Mouse (Mus musculus) testis, adult 2 months (tissue): ENCODE results near the gene Nckap1l. TPM values are rescaled to one million over a fixed set of nuclear protein-coding genes. Genes with fewer than 3 reads are reported as not detected.

ENCODE experiments used
- H3K27ac ChIP-seq: fragments of 200-500 bp; 2 replicates; pipeline ENCODE4 v1.5.1; 2012; ENCODE audit warnings: low read depth, low read length; ENCODE audit not compliant: control insufficient read depth, insufficient read depth
- H3K27me3 ChIP-seq: fragments of 200-500 bp; 2 replicates; pipeline ENCODE4 v1.6.1; 2012; ENCODE audit warnings: mild to moderate bottlenecking, low read length, moderate library complexity; ENCODE audit not compliant: control insufficient read depth, insufficient read depth
- H3K36me3 ChIP-seq: fragments of 200-500 bp; 2 replicates; pipeline ENCODE4 v1.6.1; 2012; ENCODE audit warnings: mild to moderate bottlenecking, low read length; ENCODE audit not compliant: control insufficient read depth, insufficient read depth
- H3K4me1 ChIP-seq: fragments of 200-500 bp; 2 replicates; pipeline ENCODE4 v1.6.1; 2012; ENCODE audit warnings: low read length; ENCODE audit not compliant: control insufficient read depth, insufficient read depth
- H3K4me3 ChIP-seq: fragments of 200-500 bp; 2 replicates; pipeline ENCODE4 v1.5.1; 2012; ENCODE audit warnings: low read depth, mild to moderate bottlenecking, low read length, moderate library complexity, mixed read lengths; ENCODE audit not compliant: control insufficient read depth
- CTCF ChIP-seq: fragments of 200-500 bp; IDR thresholded peaks from 2 replicates; pipeline ENCODE4 v1.5.1; 2012; ENCODE audit warnings: low read depth, mild to moderate bottlenecking, inconsistent platforms, low read length, moderate library complexity; ENCODE audit not compliant: control insufficient read depth, insufficient read depth, insufficient replicate concordance
- POLR2A ChIP-seq: fragments of 200-500 bp; IDR thresholded peaks from 2 replicates; pipeline ENCODE4 v1.6.1; 2012; ENCODE audit warnings: low read depth, mild to moderate bottlenecking, inconsistent platforms, low read length, moderate library complexity; ENCODE audit not compliant: control insufficient read depth
- polyA plus RNA-seq: library from polyadenylated mRNA; depleted of rRNA; stranded (reverse); fragments of >200 nt; gene quantifications from 2 replicates; pipeline ENCODE4 v1.2.3, GENCODE M21; 2012

Nckap1l gene
- polyA plus RNA-seq, 1 experiment = 61.5 TPM

DNA sequence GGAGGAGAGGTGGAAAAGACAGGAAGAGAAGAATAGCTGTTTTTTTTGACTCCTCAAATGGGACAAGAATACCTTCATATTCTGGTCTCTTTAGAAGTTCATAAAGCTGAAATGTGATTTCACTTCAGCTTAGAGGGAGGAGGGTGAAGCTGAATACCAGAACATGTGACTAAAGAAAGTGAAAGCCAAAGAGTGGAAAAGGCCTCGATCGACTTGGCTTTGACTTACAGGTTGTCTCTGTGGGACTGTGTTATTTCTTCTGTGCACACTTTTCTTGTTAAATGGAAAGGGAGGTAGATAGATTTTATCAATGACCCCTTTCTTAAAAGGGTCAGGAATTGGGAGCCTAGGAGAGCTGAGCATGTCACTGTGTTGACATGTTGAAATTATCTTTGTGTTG, 47.6 kb downstream of the Nckap1l start:
- Histone ChIP-seq H3K4me3 (no peak overlapping the region), H3K27ac (no peak overlapping the region), H3K36me3 (no peaks in the 10 kb centered on the region), H3K4me1 (peaks cover 10% of the 10 kb centered on the region), H3K27me3 (no peaks in the 10 kb centered on the region)
- TF ChIP-seq CTCF = no peak
- TF ChIP-seq POLR2A = no peak

- H3K27me3 ChIP-seq = no peaks in the 10 kb centered on the region
- H3K36me3 ChIP-seq = no peaks in the 10 kb centered on the region
- no peak within 1 kb of the TSS for H3K27ac ChIP-seq
- TF ChIP-seq POLR2A = no peak
- H3K4me3 ChIP-seq = peak within 1 kb of the TSS; percentile 62
- peaks cover 10% of the 10 kb centered on the region for H3K4me1 ChIP-seq
Measured at GRCm38 (mm10) chr15:103502435-103503250, 49.0 kb downstream of the Nckap1l start, which contains the start of gene Pde1b. Gene Pde1b, plus strand, starts transcription at chr15:103503034.

DNA sequence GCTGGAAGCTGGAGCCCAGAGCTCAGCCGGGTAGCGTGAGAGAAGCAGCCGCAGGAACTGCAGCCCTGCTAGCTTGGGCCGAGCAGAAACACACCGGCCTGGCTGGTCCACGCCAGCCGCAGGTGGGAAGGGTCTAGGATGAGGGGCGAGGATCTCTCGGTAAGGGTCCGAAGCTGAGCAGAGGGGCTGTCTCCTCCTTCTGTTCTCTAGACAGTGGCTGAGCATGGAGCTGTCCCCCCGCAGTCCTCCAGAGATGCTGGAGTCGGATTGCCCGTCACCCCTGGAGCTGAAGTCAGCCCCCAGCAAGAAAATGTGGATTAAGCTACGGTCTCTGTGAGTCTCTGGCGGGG, 49.6 kb downstream of the Nckap1l start:
- H3K27me3 ChIP-seq = no peaks in the 10 kb centered on the region
- peak overlapping the region; percentile 47 for H3K4me3 ChIP-seq
- H3K36me3 ChIP-seq = no peaks in the 10 kb centered on the region
- TF ChIP-seq CTCF = no peak
- H3K4me1 ChIP-seq = peaks cover 10% of the 10 kb centered on the region
- no peak overlapping the region for H3K27ac ChIP-seq

DNA sequence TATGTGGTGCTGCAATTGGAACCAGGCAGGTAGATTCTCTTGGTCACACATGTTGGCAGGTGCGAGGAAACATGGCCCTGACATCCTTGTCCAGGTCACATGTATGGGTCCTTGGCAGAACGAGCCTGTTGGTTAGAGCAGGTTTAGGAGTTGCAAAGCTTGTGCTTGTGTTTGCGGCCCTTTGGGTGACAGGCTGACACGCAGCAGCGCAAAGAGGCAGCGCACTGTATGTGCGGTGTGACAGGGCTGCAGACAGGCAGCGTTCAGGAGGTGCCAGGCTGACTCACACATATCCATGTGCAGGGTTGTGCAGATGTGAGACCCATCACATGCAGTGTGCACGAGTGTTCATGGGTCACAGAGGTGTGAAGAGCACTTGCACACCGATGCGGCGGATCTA, 50.1 kb downstream of the Nckap1l start:
- H3K27ac ChIP-seq = no peak overlapping the region
- H3K4me3 ChIP-seq = no peak overlapping the region
- no peaks in the 10 kb centered on the region for H3K36me3 ChIP-seq
- TF ChIP-seq CTCF (no peak), POLR2A (no peak)
- peaks cover 10% of the 10 kb centered on the region for H3K4me1 ChIP-seq
- H3K27me3 ChIP-seq = no peaks in the 10 kb centered on the region

- Histone ChIP-seq H3K27me3 (no peaks in the 10 kb centered on the region), H3K4me3 (no peak overlapping the region), H3K27ac (no peak overlapping the region), H3K36me3 (no peaks in the 10 kb centered on the region), H3K4me1 (no peaks in the 10 kb centered on the region; the same call in 1 of the 2 replicates)
- TF ChIP-seq CTCF = no peak
- TF ChIP-seq POLR2A = no peak
Measured at GRCm38 (mm10) chr15:103509317-103509716, 55.7 kb downstream of the Nckap1l start.

DNA sequence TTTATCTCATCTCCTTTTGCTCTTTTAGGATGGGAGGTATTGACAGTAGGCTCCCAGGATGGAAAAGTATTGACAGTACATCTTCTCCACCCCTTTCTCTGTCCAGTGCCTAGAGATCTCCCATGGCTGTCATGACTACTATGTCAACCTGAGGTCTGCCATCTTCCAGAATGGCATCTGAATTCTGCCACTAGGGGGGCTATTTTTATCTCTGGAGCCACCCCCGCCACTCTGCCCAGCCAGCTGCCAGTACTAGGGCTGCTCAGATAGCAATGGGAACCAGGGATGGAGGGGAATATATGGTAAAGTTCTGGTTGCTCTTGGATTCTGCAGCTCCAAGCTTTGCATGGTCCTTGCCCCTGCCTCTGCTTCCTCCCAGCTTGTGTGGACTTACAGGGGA, 58.1 kb downstream of the Nckap1l start:
- Histone ChIP-seq H3K27me3 (no peaks in the 10 kb centered on the region), H3K27ac (no peak overlapping the region), H3K4me1 (peaks cover 2% of the 10 kb centered on the region; the same call in 1 of the 2 replicates), H3K36me3 (no peaks in the 10 kb centered on the region), H3K4me3 (no peak overlapping the region)
- TF ChIP-seq POLR2A (no peak), CTCF (no peak)

- Histone ChIP-seq H3K4me1 (peaks cover 2% of the 10 kb centered on the region; the same call in 1 of the 2 replicates), H3K27me3 (no peaks in the 10 kb centered on the region), H3K4me3 (no peak overlapping the region), H3K27ac (no peak overlapping the region), H3K36me3 (no peaks in the 10 kb centered on the region)
- TF ChIP-seq CTCF (no peak), POLR2A (no peak)
Measured at GRCm38 (mm10) chr15:103513621-103514031, 60.0 kb downstream of the Nckap1l start.
